Mouse (Mus musculus) liver, embryonic 14.5 days (tissue): ENCODE measurements around the gene Tmem220.

Experiments used
- CTCF ChIP-seq: IDR thresholded peaks from 2 replicates; pipeline ENCODE4 v1.5.1; 2016; ENCODE audit warnings: antibody characterized with exemption, low read depth, control low read depth
- EP300 ChIP-seq: IDR thresholded peaks from 2 replicates; pipeline ENCODE4 v1.6.1; 2016; ENCODE audit warnings: antibody characterized with exemption, low read depth

DNA sequence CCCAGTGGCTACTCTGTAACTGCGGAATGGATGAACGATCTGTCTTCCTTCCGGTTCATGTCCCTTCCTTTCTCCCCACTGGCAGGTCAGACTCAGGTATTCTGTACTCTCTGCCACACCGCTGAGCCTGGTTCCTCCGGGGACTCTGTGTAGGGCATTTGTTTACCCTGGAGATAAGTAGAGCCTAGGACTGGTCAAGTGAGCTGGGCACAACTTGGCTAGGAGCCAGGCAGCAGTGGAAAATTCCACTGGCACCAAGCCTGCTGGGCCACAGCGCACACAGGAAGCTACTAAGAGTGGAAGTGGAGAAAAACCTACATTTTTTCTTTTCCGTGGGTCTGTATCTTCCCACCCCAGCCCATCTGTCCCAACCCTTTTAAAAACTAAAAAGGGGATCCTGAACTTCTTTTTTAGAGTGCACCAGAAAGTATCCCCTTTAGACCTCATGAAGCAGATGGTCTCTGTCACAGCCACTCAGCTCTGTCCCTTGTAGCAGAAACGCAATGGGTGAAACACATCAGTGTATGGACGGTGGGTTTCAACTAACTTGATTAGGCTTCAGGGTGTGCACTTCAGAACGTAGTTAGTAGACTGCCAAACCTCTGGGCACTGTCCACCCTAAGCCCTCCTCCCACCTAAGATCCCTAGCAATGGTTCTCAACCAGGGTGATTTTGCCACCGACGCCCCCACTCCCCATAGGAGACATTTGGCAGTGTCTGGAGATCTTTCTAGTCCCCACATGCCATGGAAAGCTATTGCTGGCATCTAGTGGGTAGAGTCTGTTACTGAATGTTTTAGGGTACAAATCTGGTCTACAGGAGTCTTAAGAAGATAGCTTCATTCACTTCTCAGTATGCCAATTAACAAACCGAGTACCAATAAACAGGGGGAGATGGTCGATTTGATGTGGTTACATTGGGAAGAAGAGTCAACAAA is 26.2 kb upstream of the Tmem220 start:
- no peak for TF ChIP-seq CTCF
- TF ChIP-seq EP300, result no peak
